Mouse (Mus musculus) megakaryocyte, embryonic 14.5 days (primary cell): ENCODE data around the gene Prss30. TPM values are rescaled to one million over a fixed set of nuclear protein-coding genes. Genes with fewer than 3 reads are reported as not detected.
A peak's percentile ranks its signal among the peaks of the same experiment; 100 is the strongest.

Experiments used
- H3K27me3 ChIP-seq: replicated peaks from 2 replicates; pipeline ENCODE3; 2012; ENCODE audit warnings: inconsistent platforms
- H3K36me3 ChIP-seq: replicated peaks from 2 replicates; pipeline ENCODE3; 2012; ENCODE audit warnings: low read length, inconsistent platforms, mixed read lengths
- H3K4me1 ChIP-seq: 2 replicates; pipeline ENCODE4 v1.6.1; 2012; ENCODE audit warnings: inconsistent platforms
- H3K4me3 ChIP-seq: replicated peaks from 2 replicates; pipeline ENCODE3; 2012; ENCODE audit warnings: moderate library complexity, mild to moderate bottlenecking, inconsistent platforms
- H3K9me3 ChIP-seq: 2 replicates; pipeline ENCODE4 v1.6.1; 2012; ENCODE audit warnings: inconsistent platforms
- FLI1 ChIP-seq: IDR thresholded peaks from 2 replicates; pipeline ENCODE4 v1.6.1; 2012; ENCODE audit warnings: low read length, inconsistent platforms, mixed read lengths
- GATA1 ChIP-seq: IDR thresholded peaks from 3 replicates; pipeline ENCODE4 v1.6.1; 2012; ENCODE audit warnings: mixed read lengths, low read length, inconsistent platforms, borderline replicate concordance
- polyA plus RNA-seq: library from polyadenylated mRNA; stranded (reverse); fragments of >175 nt; gene quantifications from 2 replicates; pipeline ENCODE4 v1.2.3, GENCODE M21; 2012; ENCODE audit warnings: low replicate concordance; ENCODE audit not compliant: insufficient read depth

The Prss30 gene
- 0.09 TPM in 1 of 2 replicates, not detected in the other for polyA plus RNA-seq

- peaks cover 9% of the 10 kb centered on the region for H3K4me1 ChIP-seq
- H3K4me3 ChIP-seq, result no peak within 1 kb of the TSS
- no peaks in the 10 kb centered on the region for H3K9me3 ChIP-seq
- no peaks in the 10 kb centered on the region for H3K36me3 ChIP-seq
- no peak for TF ChIP-seq FLI1
- peaks cover 28% of the 10 kb centered on the region for H3K27me3 ChIP-seq
Measured at GRCm38 (mm10) chr17:23980297-23980909, at the start of gene Prss30. Gene Prss30, minus strand, starts transcription at chr17:23980566.

GRCm38 (mm10) chr17:24029477-24029876, 49.1 kb upstream of the Prss30 start:
- Histone ChIP-seq H3K9me3 (no peaks in the 10 kb centered on the region), H3K4me1 (no peaks in the 10 kb centered on the region), H3K27me3 (peaks cover 21% of the 10 kb centered on the region), H3K4me3 (no peak overlapping the region), H3K36me3 (no peaks in the 10 kb centered on the region)
- no peak for TF ChIP-seq GATA1
- no peak for TF ChIP-seq FLI1

GRCm38 (mm10) chr17:24021375-24022199, 41.2 kb upstream of the Prss30 start:
- Histone ChIP-seq H3K36me3 (no peaks in the 10 kb centered on the region), H3K27me3 (peaks cover 22% of the 10 kb centered on the region), H3K9me3 (peaks cover under 1% of the 10 kb centered on the region; the same call in 1 of the 2 replicates), H3K4me3 (no peak overlapping the region), H3K4me1 (no peaks in the 10 kb centered on the region)
- no peak for TF ChIP-seq GATA1
- no peak for TF ChIP-seq FLI1

GRCm38 (mm10) chr17:24020696-24021095, 40.3 kb upstream of the Prss30 start:
- H3K4me3 ChIP-seq, result no peak overlapping the region
- no peak for TF ChIP-seq GATA1
- H3K36me3 ChIP-seq, result no peaks in the 10 kb centered on the region
- no peaks in the 10 kb centered on the region for H3K4me1 ChIP-seq
- peaks cover 3% of the 10 kb centered on the region; the same call in 1 of the 2 replicates for H3K9me3 ChIP-seq
- H3K27me3 ChIP-seq, result peaks cover 21% of the 10 kb centered on the region

GRCm38 (mm10) chr17:24015727-24016126, 35.4 kb upstream of the Prss30 start:
- Histone ChIP-seq H3K27me3 (peaks cover 17% of the 10 kb centered on the region), H3K9me3 (peaks cover 6% of the 10 kb centered on the region; the same call in 1 of the 2 replicates), H3K4me3 (no peak overlapping the region), H3K4me1 (no peaks in the 10 kb centered on the region), H3K36me3 (no peaks in the 10 kb centered on the region)
- TF ChIP-seq GATA1 (no peak), FLI1 (no peak)

- H3K27me3 ChIP-seq, result peaks cover 13% of the 10 kb centered on the region
- H3K4me1 ChIP-seq, result no peaks in the 10 kb centered on the region
- peaks cover 6% of the 10 kb centered on the region; the same call in 1 of the 2 replicates for H3K9me3 ChIP-seq
- no peak overlapping the region for H3K4me3 ChIP-seq
- TF ChIP-seq FLI1, result no peak
- no peak for TF ChIP-seq GATA1
- no peaks in the 10 kb centered on the region for H3K36me3 ChIP-seq
Measured at GRCm38 (mm10) chr17:24014433-24014965, 34.1 kb upstream of the Prss30 start.

- TF ChIP-seq FLI1 (no peak), GATA1 (no peak)
- Histone ChIP-seq H3K9me3 (peaks cover 13% of the 10 kb centered on the region), H3K4me3 (no peak overlapping the region), H3K27me3 (peaks cover 23% of the 10 kb centered on the region), H3K36me3 (no peaks in the 10 kb centered on the region), H3K4me1 (peaks cover 2% of the 10 kb centered on the region)
Measured at GRCm38 (mm10) chr17:24012921-24013320, 32.6 kb upstream of the Prss30 start.

GRCm38 (mm10) chr17:24009617-24010016, 29.3 kb upstream of the Prss30 start:
- H3K27me3 ChIP-seq, result peaks cover 25% of the 10 kb centered on the region
- H3K4me3 ChIP-seq, result no peak overlapping the region
- no peaks in the 10 kb centered on the region for H3K36me3 ChIP-seq
- TF ChIP-seq FLI1 (no peak), GATA1 (no peak)
- peaks cover 17% of the 10 kb centered on the region for H3K9me3 ChIP-seq
- peaks cover 14% of the 10 kb centered on the region for H3K4me1 ChIP-seq

- Histone ChIP-seq H3K36me3 (no peaks in the 10 kb centered on the region), H3K27me3 (peaks cover 19% of the 10 kb centered on the region), H3K4me3 (no peak overlapping the region), H3K9me3 (peaks cover 15% of the 10 kb centered on the region), H3K4me1 (peaks cover 14% of the 10 kb centered on the region)
- TF ChIP-seq GATA1 (no peak), FLI1 (no peak)
Measured at GRCm38 (mm10) chr17:24008105-24008504, 27.7 kb upstream of the Prss30 start.

GRCm38 (mm10) chr17:24007391-24007790, 27.0 kb upstream of the Prss30 start:
- TF ChIP-seq GATA1 (no peak), FLI1 (no peak)
- peaks cover 16% of the 10 kb centered on the region for H3K27me3 ChIP-seq
- peak overlapping the region; percentile 33 for H3K4me3 ChIP-seq
- H3K36me3 ChIP-seq, result no peaks in the 10 kb centered on the region
- peaks cover 15% of the 10 kb centered on the region for H3K9me3 ChIP-seq
- H3K4me1 ChIP-seq, result peaks cover 14% of the 10 kb centered on the region
